Mouse (Mus musculus) liver, adult 2 months (tissue): Measurements from ENCODE around the gene Notch2.

Experiments
- CTCF ChIP-seq: fragments of 200-500 bp; IDR thresholded peaks from 2 replicates; pipeline ENCODE4 v1.5.1; 2011; ENCODE audit warnings: low read depth, low read length, control low read depth
- POLR2A ChIP-seq: fragments of 200-500 bp; IDR thresholded peaks from 2 replicates; pipeline ENCODE4 v1.6.1; 2011; ENCODE audit warnings: low read length, control low read depth; ENCODE audit not compliant: insufficient read depth; ENCODE audit errors: extremely low read depth

DNA sequence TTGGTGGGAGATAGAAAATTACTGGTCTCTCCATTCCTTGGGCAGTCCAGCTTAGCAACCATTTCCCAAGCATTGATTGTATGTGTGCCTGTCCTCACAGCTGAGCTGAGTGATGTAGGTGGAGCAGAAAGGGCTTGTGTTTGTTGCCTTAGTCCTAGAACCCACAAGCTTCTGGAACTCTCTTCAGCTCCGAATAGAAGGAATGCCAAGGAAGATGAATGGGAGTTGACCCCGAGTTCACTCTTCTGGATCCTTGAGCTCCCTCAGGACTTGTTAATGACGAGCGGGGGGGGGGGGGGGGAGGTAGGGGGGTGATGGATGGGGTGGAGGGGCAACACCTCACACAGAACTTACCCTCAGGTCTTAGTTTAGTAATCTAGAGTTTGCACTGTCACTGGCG, 25.9 kb downstream of the Notch2 start:
- TF ChIP-seq CTCF (no peak), POLR2A (no peak)
